Mouse (Mus musculus) megakaryocyte, embryonic 14.5 days (primary cell): ENCODE measurements around the gene Npas3. TPM values are rescaled to one million over a fixed set of nuclear protein-coding genes. Genes with fewer than 3 reads are reported as not detected.

Experiments
- H3K27me3 ChIP-seq: replicated peaks from 2 replicates; pipeline ENCODE3; 2012; ENCODE audit warnings: inconsistent platforms
- H3K36me3 ChIP-seq: replicated peaks from 2 replicates; pipeline ENCODE3; 2012; ENCODE audit warnings: low read length, inconsistent platforms, mixed read lengths
- H3K4me1 ChIP-seq: 2 replicates; pipeline ENCODE4 v1.6.1; 2012; ENCODE audit warnings: inconsistent platforms
- H3K4me3 ChIP-seq: replicated peaks from 2 replicates; pipeline ENCODE3; 2012; ENCODE audit warnings: moderate library complexity, mild to moderate bottlenecking, inconsistent platforms
- H3K9me3 ChIP-seq: 2 replicates; pipeline ENCODE4 v1.6.1; 2012; ENCODE audit warnings: inconsistent platforms
- FLI1 ChIP-seq: IDR thresholded peaks from 2 replicates; pipeline ENCODE4 v1.6.1; 2012; ENCODE audit warnings: low read length, inconsistent platforms, mixed read lengths
- GATA1 ChIP-seq: IDR thresholded peaks from 3 replicates; pipeline ENCODE4 v1.6.1; 2012; ENCODE audit warnings: mixed read lengths, low read length, inconsistent platforms, borderline replicate concordance
- polyA plus RNA-seq: library from polyadenylated mRNA; stranded (reverse); fragments of >175 nt; gene quantifications from 2 replicates; pipeline ENCODE4 v1.2.3, GENCODE M21; 2012; ENCODE audit warnings: low replicate concordance; ENCODE audit not compliant: insufficient read depth

The Npas3 gene
- polyA plus RNA-seq, 1 experiment: not detected

DNA sequence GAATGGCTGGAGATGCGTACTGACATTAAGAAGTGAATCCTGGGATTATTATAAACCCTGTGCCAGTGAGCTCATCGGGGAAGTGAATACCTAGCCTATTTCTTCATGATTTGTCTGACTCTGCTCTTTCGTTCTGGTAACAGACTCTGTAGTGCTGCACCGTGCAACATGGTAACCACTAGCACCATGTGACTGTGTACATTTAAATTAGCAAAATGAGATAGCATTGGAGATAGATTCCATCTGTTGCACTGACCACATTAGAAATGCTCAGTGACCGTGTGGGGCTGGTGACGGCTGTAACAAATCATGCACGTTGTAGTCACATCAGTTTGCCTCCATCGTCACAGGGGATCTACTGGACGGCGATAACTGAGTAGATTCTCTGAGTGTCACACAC is 178.7 kb downstream of the Npas3 start:
- Histone ChIP-seq H3K27me3 (no peaks in the 10 kb centered on the region), H3K9me3 (peaks cover 3% of the 10 kb centered on the region; the same call in 1 of the 2 replicates), H3K4me3 (no peak overlapping the region)

DNA sequence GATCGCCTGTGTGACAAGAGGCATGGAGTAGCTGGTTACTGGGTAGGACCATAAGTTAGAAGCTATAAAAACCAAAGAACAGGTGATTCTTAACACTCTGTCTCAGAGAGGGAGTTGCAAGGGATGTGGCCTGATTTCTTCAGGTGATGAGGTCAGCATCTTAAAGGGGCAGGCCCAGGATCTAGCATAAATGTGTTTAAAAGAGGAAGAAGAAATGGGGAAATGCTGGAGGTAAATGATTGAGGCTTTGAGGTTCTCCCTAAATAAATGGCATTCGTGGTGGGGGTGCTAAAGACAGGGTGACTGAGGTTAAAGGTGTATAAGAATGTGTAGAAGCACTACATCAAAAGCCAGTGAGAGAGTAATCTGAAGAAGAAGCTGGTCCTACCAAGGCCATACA is 193.6 kb downstream of the Npas3 start:
- H3K9me3 ChIP-seq: peaks cover 6% of the 10 kb centered on the region; the same call in 1 of the 2 replicates
- no peak overlapping the region for H3K4me3 ChIP-seq
- H3K27me3 ChIP-seq: no peaks in the 10 kb centered on the region
- H3K4me1 ChIP-seq: no peaks in the 10 kb centered on the region
- no peaks in the 10 kb centered on the region for H3K36me3 ChIP-seq
- TF ChIP-seq GATA1 (no peak), FLI1 (no peak)

More for the DNA sequence above, 178.7 kb downstream of the Npas3 start:
- Histone ChIP-seq H3K4me1 (no peaks in the 10 kb centered on the region), H3K36me3 (no peaks in the 10 kb centered on the region)
- TF ChIP-seq GATA1 (no peak), FLI1 (no peak)

DNA sequence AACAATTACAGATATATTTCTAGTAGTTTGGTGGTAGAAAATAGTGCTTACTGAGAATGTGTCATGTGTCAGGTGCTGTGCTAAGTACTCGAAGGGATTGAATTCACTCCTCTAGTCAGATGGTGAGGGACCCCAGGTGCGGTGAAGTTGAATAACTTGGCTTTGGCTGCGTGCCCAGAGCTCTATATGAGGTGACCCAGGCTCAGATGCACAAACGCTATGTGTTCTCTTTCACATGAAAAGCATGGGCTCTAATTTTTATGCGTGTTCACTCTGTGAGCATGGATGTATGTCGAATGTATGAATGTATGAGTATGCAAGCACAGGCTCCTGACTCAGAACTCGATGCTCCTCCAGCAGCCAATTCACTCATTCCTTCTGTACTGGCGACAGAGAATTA is 199.0 kb downstream of the Npas3 start:
- H3K36me3 ChIP-seq: no peaks in the 10 kb centered on the region
- H3K4me3 ChIP-seq: no peak overlapping the region
- no peak for TF ChIP-seq GATA1
- no peak for TF ChIP-seq FLI1
- no peaks in the 10 kb centered on the region for H3K4me1 ChIP-seq
- no peaks in the 10 kb centered on the region for H3K27me3 ChIP-seq
- peaks cover 12% of the 10 kb centered on the region; the same call in 1 of the 2 replicates for H3K9me3 ChIP-seq

DNA sequence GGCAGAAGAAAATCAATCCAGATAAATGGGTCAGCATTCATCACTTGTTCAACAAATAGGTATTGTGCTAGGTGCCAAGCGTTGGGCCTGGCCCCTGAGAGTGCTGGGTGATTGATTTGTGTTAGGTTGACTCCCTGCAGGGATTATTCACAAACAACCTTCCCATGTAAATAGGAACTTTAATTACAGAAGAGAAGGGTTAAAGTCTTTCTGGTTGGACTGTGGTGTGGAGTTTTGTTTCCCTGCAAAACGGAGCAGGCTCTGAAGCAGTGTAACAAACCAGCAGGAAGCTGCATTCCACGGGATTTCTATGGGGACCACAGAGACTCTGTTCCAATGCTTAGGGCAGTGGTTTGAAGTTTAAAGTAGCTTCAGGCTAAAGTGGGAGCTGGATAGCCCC is 199.6 kb downstream of the Npas3 start:
- Histone ChIP-seq H3K4me1 (no peaks in the 10 kb centered on the region), H3K4me3 (no peak overlapping the region), H3K27me3 (no peaks in the 10 kb centered on the region), H3K9me3 (peaks cover 12% of the 10 kb centered on the region; the same call in 1 of the 2 replicates), H3K36me3 (no peaks in the 10 kb centered on the region)
- TF ChIP-seq GATA1 (no peak), FLI1 (no peak)

DNA sequence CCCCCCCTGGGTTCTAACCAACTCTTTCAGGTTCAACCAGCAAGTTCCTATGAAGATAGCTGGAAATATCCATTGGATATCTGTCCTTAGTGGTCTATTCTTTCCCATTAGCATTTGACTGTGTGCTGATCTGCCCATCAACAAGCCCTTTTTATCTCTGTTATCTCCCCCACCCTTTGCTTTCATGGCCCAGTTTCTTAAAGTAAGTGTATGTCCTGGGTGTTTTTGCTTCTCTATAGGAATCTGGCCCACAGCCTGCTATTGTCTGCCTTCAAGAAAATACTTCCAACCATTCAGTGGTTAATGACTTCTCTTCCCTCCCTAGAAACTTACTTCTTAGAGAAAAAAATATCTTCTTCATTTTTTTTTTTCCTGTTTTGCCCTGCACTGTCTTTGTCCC is 219.1 kb downstream of the Npas3 start:
- no peaks in the 10 kb centered on the region for H3K4me1 ChIP-seq
- H3K36me3 ChIP-seq: no peaks in the 10 kb centered on the region
- TF ChIP-seq FLI1 (no peak), GATA1 (no peak)
- H3K9me3 ChIP-seq: peaks cover 4% of the 10 kb centered on the region; the same call in 1 of the 2 replicates
- H3K4me3 ChIP-seq: no peak overlapping the region
- H3K27me3 ChIP-seq: no peaks in the 10 kb centered on the region

DNA sequence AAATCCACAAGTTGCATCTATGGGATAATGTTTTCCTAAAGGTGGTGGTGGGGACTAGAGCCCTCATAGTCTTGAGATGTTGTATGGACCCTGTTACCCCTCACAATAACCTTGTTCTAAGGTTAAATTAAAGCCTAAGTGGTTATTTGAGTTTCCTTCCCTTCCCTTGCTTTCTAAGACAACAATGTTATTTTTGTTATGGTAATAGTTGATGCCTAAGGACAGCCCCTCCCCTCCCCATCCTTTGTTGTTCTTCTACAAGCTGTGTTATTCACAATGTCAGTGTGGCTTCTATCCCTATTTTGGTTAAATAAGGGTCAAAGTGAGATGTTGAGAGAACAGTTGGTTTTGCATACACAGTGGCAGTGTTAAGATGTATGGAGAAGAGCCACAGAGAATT is 226.0 kb downstream of the Npas3 start:
- Histone ChIP-seq H3K4me3 (no peak overlapping the region), H3K4me1 (no peaks in the 10 kb centered on the region), H3K36me3 (no peaks in the 10 kb centered on the region), H3K9me3 (no peaks in the 10 kb centered on the region), H3K27me3 (no peaks in the 10 kb centered on the region)
- TF ChIP-seq FLI1 (no peak), GATA1 (no peak)

DNA sequence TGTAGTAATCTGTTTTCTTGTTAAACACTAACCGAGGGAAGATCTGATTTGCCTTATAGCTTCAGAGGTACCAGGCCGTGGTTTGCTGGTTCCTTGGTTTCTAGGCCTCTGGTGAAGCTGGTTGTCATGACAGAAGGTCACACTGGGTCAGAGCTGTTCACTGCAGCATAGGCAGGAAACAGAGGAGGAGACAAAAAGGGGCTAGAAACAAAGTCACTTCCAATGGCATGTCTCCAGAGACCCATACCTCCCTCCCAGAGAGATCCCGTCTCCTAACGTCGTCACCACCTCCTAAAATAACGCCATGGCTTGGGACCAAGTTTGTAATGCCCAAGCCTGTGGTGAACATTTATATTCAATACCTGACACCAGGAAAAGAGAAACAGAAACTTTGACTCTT is 236.4 kb downstream of the Npas3 start:
- no peaks in the 10 kb centered on the region for H3K9me3 ChIP-seq
- TF ChIP-seq FLI1 (no peak), GATA1 (no peak)
- H3K36me3 ChIP-seq: no peaks in the 10 kb centered on the region
- H3K4me3 ChIP-seq: no peak overlapping the region
- no peaks in the 10 kb centered on the region for H3K4me1 ChIP-seq
- no peaks in the 10 kb centered on the region for H3K27me3 ChIP-seq

DNA sequence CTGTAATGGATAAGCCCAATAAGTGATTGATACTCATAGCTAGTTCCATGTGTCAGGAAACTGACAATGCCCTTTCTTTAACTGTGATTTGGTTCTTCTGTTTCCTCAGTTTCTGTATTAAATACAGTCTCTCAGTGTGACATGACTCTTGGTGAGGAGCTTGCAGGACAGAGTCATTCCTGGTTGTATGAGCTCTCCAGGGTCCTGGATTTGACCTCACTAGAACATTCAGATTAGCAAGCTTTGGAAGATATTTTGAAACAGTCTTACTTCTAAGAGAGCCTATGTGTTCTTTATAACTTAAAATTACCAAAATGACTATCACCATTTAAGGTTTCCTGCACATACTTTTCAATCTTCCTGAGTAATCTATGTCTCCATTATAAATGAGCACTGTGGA is 247.9 kb downstream of the Npas3 start:
- H3K9me3 ChIP-seq: no peaks in the 10 kb centered on the region
- no peak overlapping the region for H3K4me3 ChIP-seq
- TF ChIP-seq GATA1 (no peak), FLI1 (no peak)
- no peaks in the 10 kb centered on the region for H3K27me3 ChIP-seq
- H3K36me3 ChIP-seq: no peaks in the 10 kb centered on the region
- no peaks in the 10 kb centered on the region for H3K4me1 ChIP-seq

DNA sequence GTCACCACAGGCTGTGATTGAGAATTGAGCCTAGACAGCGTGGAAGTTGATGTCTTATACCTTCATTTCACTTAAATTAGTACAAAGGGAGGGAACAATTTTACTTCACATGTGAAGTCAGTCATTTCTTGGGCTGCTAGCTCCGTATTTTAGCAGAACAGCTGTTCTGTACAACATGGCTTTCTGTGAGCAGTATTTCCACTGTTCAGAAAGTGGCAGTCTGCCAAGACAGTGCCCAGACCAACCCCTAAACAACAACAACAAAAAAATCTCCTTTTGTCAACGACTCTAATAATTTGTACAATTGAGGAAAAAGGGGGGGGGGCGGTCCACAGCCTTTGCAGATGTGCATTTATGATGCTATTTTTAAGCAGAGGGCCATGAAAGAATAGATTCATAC is 266.4 kb downstream of the Npas3 start:
- Histone ChIP-seq H3K27me3 (no peaks in the 10 kb centered on the region), H3K36me3 (no peaks in the 10 kb centered on the region), H3K4me1 (no peaks in the 10 kb centered on the region), H3K9me3 (no peaks in the 10 kb centered on the region), H3K4me3 (no peak overlapping the region)
- TF ChIP-seq FLI1 (no peak), GATA1 (no peak)

DNA sequence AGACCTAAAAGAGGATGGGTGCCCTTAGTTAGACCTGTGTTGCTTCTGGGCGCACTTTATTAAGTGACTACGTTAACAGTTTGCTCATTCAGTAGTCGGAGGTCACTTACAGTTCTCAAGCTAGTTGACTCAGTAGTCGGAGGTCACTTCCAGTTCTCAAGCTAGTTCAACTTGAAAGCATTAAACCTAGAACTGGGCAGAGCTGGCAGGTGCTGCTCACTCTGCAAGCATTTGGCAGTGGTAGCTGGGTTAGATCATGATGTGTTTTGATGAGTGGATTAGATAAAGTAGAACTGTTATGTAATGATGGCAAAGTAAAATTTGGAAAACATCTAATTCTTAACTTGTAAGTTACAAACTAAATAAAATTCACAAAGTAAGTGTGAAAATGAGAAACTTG is 271.1 kb downstream of the Npas3 start:
- Histone ChIP-seq H3K4me1 (no peaks in the 10 kb centered on the region), H3K27me3 (no peaks in the 10 kb centered on the region), H3K36me3 (no peaks in the 10 kb centered on the region), H3K4me3 (no peak overlapping the region), H3K9me3 (no peaks in the 10 kb centered on the region)
- TF ChIP-seq GATA1: no peak

DNA sequence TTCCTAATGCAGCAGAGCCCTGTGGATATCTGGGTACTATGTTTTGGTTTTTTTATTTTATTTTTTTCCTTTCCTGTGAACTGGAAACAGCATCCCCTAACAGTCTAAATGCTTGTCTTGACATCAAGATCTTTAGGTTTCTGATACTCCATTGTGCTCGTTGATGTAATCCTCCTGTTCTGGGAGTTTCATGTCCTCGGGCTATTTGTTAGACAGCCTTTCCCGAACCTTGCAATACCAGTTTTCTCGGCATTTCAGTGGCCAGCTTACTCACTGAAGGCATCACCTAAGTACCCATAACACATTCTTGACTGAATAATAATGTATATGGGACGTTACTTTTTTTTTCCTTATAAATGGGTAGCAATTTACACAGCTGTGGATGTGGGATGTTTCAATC is 274.2 kb downstream of the Npas3 start:
- H3K4me3 ChIP-seq: no peak overlapping the region
- TF ChIP-seq GATA1: no peak
- no peak for TF ChIP-seq FLI1
- H3K4me1 ChIP-seq: no peaks in the 10 kb centered on the region
- no peaks in the 10 kb centered on the region for H3K27me3 ChIP-seq
- no peaks in the 10 kb centered on the region for H3K9me3 ChIP-seq
- no peaks in the 10 kb centered on the region for H3K36me3 ChIP-seq
